Mouse (Mus musculus) spleen, postnatal 14 days (tissue): Measurements from ENCODE around the gene Tmem186.

Source experiments
- DNase-seq, 2 experiments: peaks; one replicate each; pipeline ENCODE4 v3.0.0; 2021 to 2022; ENCODE audit warnings: low spot score in 2 of 2

The Tmem186 gene

GRCm38 (mm10) chr16:8667261-8667660, 29.7 kb upstream of the Tmem186 start:
- no peak for DNase-seq

GRCm38 (mm10) chr16:8666452-8666851, 28.9 kb upstream of the Tmem186 start:
- no peak for DNase-seq

- DNase-seq = no peak
Observed at GRCm38 (mm10) chr16:8665367-8665766, 27.9 kb upstream of the Tmem186 start.

- DNase-seq = no peak
Observed at GRCm38 (mm10) chr16:8663606-8664539, 26.4 kb upstream of the Tmem186 start.

GRCm38 (mm10) chr16:8663022-8663421, 25.5 kb upstream of the Tmem186 start:
- DNase-seq = no peak

GRCm38 (mm10) chr16:8658764-8659163, 21.3 kb upstream of the Tmem186 start:
- DNase-seq = no peak

- DNase-seq = no peak
Observed at GRCm38 (mm10) chr16:8658349-8658748, 20.8 kb upstream of the Tmem186 start.

GRCm38 (mm10) chr16:8656256-8656655, 18.7 kb upstream of the Tmem186 start:
- no peak for DNase-seq

GRCm38 (mm10) chr16:8655599-8655998, 18.1 kb upstream of the Tmem186 start:
- DNase-seq = no peak

GRCm38 (mm10) chr16:8655108-8655507, 17.6 kb upstream of the Tmem186 start:
- DNase-seq = no peak

- no peak for DNase-seq
Observed at GRCm38 (mm10) chr16:8650007-8650406, 12.5 kb upstream of the Tmem186 start.

GRCm38 (mm10) chr16:8645546-8645945, 8.0 kb upstream of the Tmem186 start:
- DNase-seq = no peak

- DNase-seq = peak in 1 of 2 experiments; percentile 37
Observed at GRCm38 (mm10) chr16:8643855-8644254, 6.3 kb upstream of the Tmem186 start.

- DNase-seq = no peak
Observed at GRCm38 (mm10) chr16:8639466-8640191, 2.1 kb upstream of the Tmem186 start.

GRCm38 (mm10) chr16:8638131-8638530, 619 bp upstream of the Tmem186 start:
- no peak for DNase-seq

GRCm38 (mm10) chr16:8636867-8637216, 670 bp downstream of the Tmem186 start:
- DNase-seq = no peak

GRCm38 (mm10) chr16:8631428-8631827, 6.1 kb downstream of the Tmem186 start:
- DNase-seq = no peak

- no peak for DNase-seq
Observed at GRCm38 (mm10) chr16:8630419-8630818, 7.1 kb downstream of the Tmem186 start.

GRCm38 (mm10) chr16:8620315-8621115, 17.0 kb downstream of the Tmem186 start:
- no peak for DNase-seq

GRCm38 (mm10) chr16:8619659-8620314, 17.7 kb downstream of the Tmem186 start:
- no peak for DNase-seq

- no peak for DNase-seq
Observed at GRCm38 (mm10) chr16:8613447-8613846, 24.1 kb downstream of the Tmem186 start.

- DNase-seq = no peak
Observed at GRCm38 (mm10) chr16:8613039-8613438, 24.5 kb downstream of the Tmem186 start.
